Mouse (Mus musculus) kidney, embryonic 14.5 days (tissue): ENCODE results near the gene Srrt. TPM values are rescaled to one million over a fixed set of nuclear protein-coding genes. Genes with fewer than 3 reads are reported as not detected.
A peak's percentile ranks its signal among the peaks of the same experiment; 100 is the strongest.

Source experiments
- ATAC-seq: fragments of 200-750 bp; cut with Nextera tagmentation; 2 replicates; pipeline ENCODE4 v1.8.0; 2017; ENCODE audit warnings: moderate number of reproducible peaks, mild to moderate bottlenecking, moderate TSS enrichment, moderate library complexity; ENCODE audit not compliant: low FRiP score, low TSS enrichment
- H3K27ac ChIP-seq: fragments of 300-500 bp; sonication (generic); 2 replicates; pipeline ENCODE4 v1.5.1; 2014; ENCODE audit warnings: low read depth, mild to moderate bottlenecking, low read length, moderate library complexity, mixed read lengths
- H3K27me3 ChIP-seq: fragments of 300-500 bp; sonication (generic); 2 replicates; pipeline ENCODE4 v1.6.1; 2014; ENCODE audit warnings: mild to moderate bottlenecking, low read length; ENCODE audit not compliant: control insufficient read depth, insufficient read depth
- H3K36me3 ChIP-seq: fragments of 300-500 bp; sonication (generic); 2 replicates; pipeline ENCODE4 v1.6.1; 2014; ENCODE audit warnings: low read length, mixed read lengths; ENCODE audit not compliant: control insufficient read depth, insufficient read depth
- H3K4me1 ChIP-seq: fragments of 300-500 bp; sonication (generic); 2 replicates; pipeline ENCODE4 v1.6.1; 2014; ENCODE audit warnings: low read length, mixed read lengths; ENCODE audit not compliant: control insufficient read depth, insufficient read depth
- H3K4me2 ChIP-seq: fragments of 300-500 bp; sonication (generic); replicated peaks from 2 replicates; pipeline ENCODE4 v1.6.1; 2014; ENCODE audit warnings: low read depth, mild to moderate bottlenecking, low read length
- H3K4me3 ChIP-seq: fragments of 300-500 bp; sonication (generic); 2 replicates; pipeline ENCODE4 v1.5.1; 2014; ENCODE audit warnings: mild to moderate bottlenecking, low read length
- H3K9ac ChIP-seq: fragments of 300-500 bp; sonication (generic); 2 replicates; pipeline ENCODE4 v1.6.1; 2014; ENCODE audit warnings: low read depth, mild to moderate bottlenecking, low read length, moderate library complexity
- H3K9me3 ChIP-seq: fragments of 300-500 bp; sonication (generic); 2 replicates; pipeline ENCODE4 v1.6.1; 2016; ENCODE audit warnings: low read length; ENCODE audit not compliant: control insufficient read depth
- WGBS: fragments of 180-500 bp; shearing (Covaris S2); extraction: QIAGEN DNeasy Blood & Tissue Kit; methylation state at CpG from one replicate; pipeline ENCODE4 v1.1.7; 2014; 5-methylcytosine and 5-hydroxymethylcytosine counted together
- polyA plus RNA-seq: library from polyadenylated mRNA; unstranded; fragments of >200 nt; fragmentation: Nextera tagmentation; extraction: Ambion mirVana; gene quantifications from 2 replicates; pipeline ENCODE4 v1.2.1, GENCODE M21; 2014

Srrt gene
- 104 and 141 TPM in 2 replicates for polyA plus RNA-seq

- Histone ChIP-seq H3K36me3 (peaks cover 70% of the 10 kb centered on the region), H3K4me1 (peaks cover 37% of the 10 kb centered on the region), H3K27ac (peak within 1 kb of the TSS; percentile 92), H3K4me3 (peak within 1 kb of the TSS; percentile 85), H3K9ac (peak within 1 kb of the TSS; percentile 96), H3K4me2 (peak within 1 kb of the TSS; percentile 65), H3K9me3 (peaks cover 7% of the 10 kb centered on the region; the same call in 1 of the 2 replicates), H3K27me3 (no peaks in the 10 kb centered on the region)
- under 1% methylated on average over 69 of the region's 72 CpGs for WGBS
- peak; percentile 85 for ATAC-seq
These were observed at the start of gene Srrt for GRCm38 (mm10) chr5:137307071-137307912. Gene Srrt (minus strand): TSS chr5:137307674.

- Histone ChIP-seq H3K36me3 (peaks cover 56% of the 10 kb centered on the region), H3K9me3 (no peaks in the 10 kb centered on the region), H3K4me1 (peaks cover 18% of the 10 kb centered on the region; the same call in 1 of the 2 replicates), H3K27me3 (no peaks in the 10 kb centered on the region), H3K9ac (no peak overlapping the region), H3K27ac (no peak overlapping the region), H3K4me2 (no peak overlapping the region), H3K4me3 (no peak overlapping the region)
- WGBS = 82% methylated on average over 17 of the region's 17 CpGs
- no peak for ATAC-seq
These were observed 46.6 kb upstream of the Srrt start for GRCm38 (mm10) chr5:137354091-137354490.

GRCm38 (mm10) chr5:137352011-137352975 is 44.8 kb upstream of the Srrt start:
- H3K9me3 ChIP-seq = no peaks in the 10 kb centered on the region
- no peak overlapping the region; the same call in 1 of the 2 replicates for H3K27ac ChIP-seq
- H3K27me3 ChIP-seq = no peaks in the 10 kb centered on the region
- peak overlapping the region; percentile 96 for H3K9ac ChIP-seq
- 6% methylated on average over 16 of the region's 16 CpGs for WGBS
- H3K36me3 ChIP-seq = peaks cover 38% of the 10 kb centered on the region
- peak overlapping the region; percentile 87 for H3K4me3 ChIP-seq
- peaks cover 28% of the 10 kb centered on the region; the same call in 1 of the 2 replicates for H3K4me1 ChIP-seq
- H3K4me2 ChIP-seq = peak overlapping the region; percentile 66
- no peak for ATAC-seq

DNA sequence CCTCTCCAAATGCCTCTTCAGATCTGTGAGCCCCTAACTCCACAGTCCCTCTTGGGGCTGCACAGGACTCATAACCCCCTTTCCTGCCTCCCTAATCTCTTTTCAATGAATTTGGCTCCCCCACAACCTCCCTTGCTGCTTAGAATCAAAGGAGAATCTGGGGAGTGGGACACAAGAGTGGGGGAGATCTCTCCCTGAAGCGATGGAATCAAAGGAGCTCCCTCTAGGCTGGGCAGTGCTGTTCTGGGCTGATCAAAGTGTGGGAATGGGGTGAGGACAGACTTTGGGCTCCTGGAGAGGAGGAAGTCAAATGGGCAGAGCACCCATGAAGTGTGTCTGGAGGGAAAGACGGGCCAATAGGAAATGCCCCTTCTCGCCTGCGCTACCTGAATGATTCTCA is 43.9 kb upstream of the Srrt start:
- H3K4me1 ChIP-seq = peaks cover 33% of the 10 kb centered on the region; the same call in 1 of the 2 replicates
- peak overlapping the region; percentile 87 for H3K4me3 ChIP-seq
- H3K36me3 ChIP-seq = peaks cover 29% of the 10 kb centered on the region
- no peak for ATAC-seq
- no peaks in the 10 kb centered on the region for H3K9me3 ChIP-seq
- peak overlapping the region; percentile 95; the same call in 1 of the 2 replicates for H3K27ac ChIP-seq
- 5% methylated on average over 4 of the region's 4 CpGs for WGBS
- H3K27me3 ChIP-seq = no peaks in the 10 kb centered on the region
- peak overlapping the region; percentile 66 for H3K4me2 ChIP-seq
- peak overlapping the region; percentile 96 for H3K9ac ChIP-seq

DNA sequence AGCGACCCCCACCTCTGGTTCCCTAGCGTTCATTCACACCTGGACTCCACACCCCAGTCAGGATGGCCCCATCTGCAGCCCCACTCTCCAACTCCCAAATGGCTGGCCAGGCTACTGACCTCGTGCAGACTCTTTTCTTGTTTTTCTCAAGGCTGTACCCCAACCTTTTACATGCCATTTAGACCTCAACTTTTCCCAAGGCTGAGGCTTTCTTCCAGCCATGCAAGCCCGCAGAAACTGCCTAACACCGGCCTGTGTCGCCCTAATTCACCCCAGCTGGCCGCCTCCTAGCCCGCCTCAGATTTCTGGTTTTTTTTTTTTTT is 43.5 kb upstream of the Srrt start:
- 0% methylated on average over 8 of the region's 8 CpGs for WGBS
- H3K4me3 ChIP-seq = peak overlapping the region; percentile 87
- peaks cover 26% of the 10 kb centered on the region for H3K36me3 ChIP-seq
- H3K4me1 ChIP-seq = peaks cover 36% of the 10 kb centered on the region; the same call in 1 of the 2 replicates
- H3K9me3 ChIP-seq = no peaks in the 10 kb centered on the region
- H3K27me3 ChIP-seq = no peaks in the 10 kb centered on the region
- H3K27ac ChIP-seq = peak overlapping the region; percentile 95; the same call in 1 of the 2 replicates
- H3K4me2 ChIP-seq = peak overlapping the region; percentile 66
- peak overlapping the region; percentile 96 for H3K9ac ChIP-seq
- no peak for ATAC-seq

GRCm38 (mm10) chr5:137350205-137351057 is 43.0 kb upstream of the Srrt start:
- H3K36me3 ChIP-seq = peaks cover 20% of the 10 kb centered on the region
- no peak; the same call in 1 of the 2 replicates for ATAC-seq
- H3K27ac ChIP-seq = peak overlapping the region; percentile 95
- under 1% methylated on average over 55 of the region's 55 CpGs for WGBS
- H3K4me3 ChIP-seq = peak overlapping the region; percentile 87
- H3K4me1 ChIP-seq = peaks cover 38% of the 10 kb centered on the region; the same call in 1 of the 2 replicates
- H3K4me2 ChIP-seq = peak overlapping the region; percentile 66
- no peaks in the 10 kb centered on the region for H3K9me3 ChIP-seq
- peak overlapping the region; percentile 96 for H3K9ac ChIP-seq
- H3K27me3 ChIP-seq = no peaks in the 10 kb centered on the region

GRCm38 (mm10) chr5:137349384-137350204 is 42.1 kb upstream of the Srrt start, which contains the start of gene Ephb4:
Gene Ephb4 (plus strand): TSS chr5:137350109.
- Histone ChIP-seq H3K9me3 (no peaks in the 10 kb centered on the region), H3K27me3 (no peaks in the 10 kb centered on the region), H3K4me3 (peak within 1 kb of the TSS; percentile 87), H3K9ac (peak within 1 kb of the TSS; percentile 96), H3K36me3 (peaks cover 12% of the 10 kb centered on the region), H3K4me1 (peaks cover 38% of the 10 kb centered on the region; the same call in 1 of the 2 replicates), H3K27ac (peak within 1 kb of the TSS; percentile 96), H3K4me2 (peak within 1 kb of the TSS; percentile 66)
- under 1% methylated on average over 32 of the region's 32 CpGs for WGBS
- ATAC-seq = peak; percentile 94
